Mouse (Mus musculus) embryonic fibroblast, embryonic 13.5 days (primary cell): ENCODE measurements at regions not wholly inside any gene's neighbourhood (a gene's known extent, or its start where the extent isn't known, plus 50 kb on each side); places are given as distances from the start of the nearest gene placed in this dataset.

ENCODE experiments used
- CTCF ChIP-seq: IDR thresholded peaks from 2 replicates; pipeline ENCODE4 v1.5.1; 2011; ENCODE audit warnings: mild to moderate bottlenecking, control low read depth, low read length, moderate library complexity, borderline replicate concordance; ENCODE audit not compliant: insufficient read depth
- POLR2A ChIP-seq: IDR thresholded peaks from 2 replicates; pipeline ENCODE4 v1.6.1; 2011; ENCODE audit warnings: low read depth, mild to moderate bottlenecking, control low read depth, low read length, moderate library complexity

DNA sequence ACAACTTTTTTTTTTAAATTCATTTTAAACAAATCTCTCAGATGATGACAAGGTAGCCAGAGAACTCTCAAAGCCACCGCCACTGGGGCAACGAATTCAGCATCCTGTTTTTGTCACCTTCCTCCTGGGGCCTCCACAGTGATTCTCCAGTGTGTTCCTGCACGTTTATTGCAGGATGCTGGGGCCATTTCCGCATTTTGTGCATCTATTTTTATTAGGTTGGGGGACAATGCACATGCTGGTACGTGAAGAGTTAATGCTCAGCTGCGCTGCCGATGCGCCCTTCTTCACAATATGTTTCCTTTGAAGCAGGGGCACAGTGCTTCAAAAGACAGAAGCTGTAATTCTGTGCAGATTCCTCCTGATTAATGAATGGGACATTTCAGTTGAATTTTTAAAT, 246.9 kb downstream of the Mtx2 start:
- TF ChIP-seq CTCF (no peak), POLR2A (no peak)
